Mouse (Mus musculus) stomach, postnatal 0 days (tissue): ENCODE measurements around the gene Stard10.

Source experiments
- CTCF ChIP-seq: IDR thresholded peaks from 2 replicates; pipeline ENCODE4 v1.5.1; 2016; ENCODE audit warnings: antibody characterized with exemption, low read depth, mild to moderate bottlenecking, moderate library complexity
- EP300 ChIP-seq: optimal IDR thresholded peaks from 2 replicates; pipeline ENCODE3; 2016; ENCODE audit warnings: antibody characterized with exemption

DNA sequence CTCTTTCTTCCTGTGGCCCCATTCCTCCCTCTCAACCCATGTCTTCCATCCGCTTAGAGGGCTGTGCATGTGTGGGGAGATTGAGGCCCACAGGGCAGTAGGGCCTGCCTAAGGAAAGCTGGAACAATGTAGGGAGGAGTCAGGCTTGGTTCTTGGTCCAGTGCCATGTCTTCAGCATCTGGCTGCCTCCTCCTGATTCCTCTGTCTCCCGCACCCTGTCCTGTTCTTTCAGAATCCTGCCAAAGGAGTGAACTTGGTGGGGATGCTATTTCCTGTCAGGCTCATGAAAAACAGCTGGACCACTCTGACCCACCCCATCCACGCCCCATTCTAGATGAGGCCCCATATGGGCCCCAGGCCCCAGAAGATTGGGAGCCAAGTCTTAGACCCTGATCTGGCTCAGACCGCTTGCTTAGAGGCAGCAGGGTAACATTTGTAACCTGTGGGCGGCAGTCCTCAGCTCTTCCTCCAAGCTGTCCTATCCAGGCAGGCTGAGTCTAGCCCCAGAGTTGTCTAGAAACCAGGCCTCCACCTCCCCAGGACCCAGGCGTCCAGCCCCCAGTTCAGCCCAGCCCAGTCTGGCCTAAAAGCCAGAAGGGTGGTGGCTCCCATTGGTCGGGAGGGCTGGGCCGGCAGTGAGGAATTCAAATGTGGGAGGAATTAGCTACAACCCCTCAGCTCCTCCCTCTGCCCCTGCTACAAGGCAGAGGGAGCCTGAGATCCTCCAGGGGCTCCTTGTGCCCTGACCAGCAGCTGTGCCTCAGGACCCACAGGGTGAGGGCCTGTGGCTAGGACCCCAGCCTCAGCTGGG lies 77.0 kb downstream of the Stard10 start:
- peak; percentile 33 for TF ChIP-seq CTCF
- TF ChIP-seq EP300, result no peak
